Mouse (Mus musculus): ENCODE measurements around the gene Thrsp.

The Thrsp gene

DNA sequence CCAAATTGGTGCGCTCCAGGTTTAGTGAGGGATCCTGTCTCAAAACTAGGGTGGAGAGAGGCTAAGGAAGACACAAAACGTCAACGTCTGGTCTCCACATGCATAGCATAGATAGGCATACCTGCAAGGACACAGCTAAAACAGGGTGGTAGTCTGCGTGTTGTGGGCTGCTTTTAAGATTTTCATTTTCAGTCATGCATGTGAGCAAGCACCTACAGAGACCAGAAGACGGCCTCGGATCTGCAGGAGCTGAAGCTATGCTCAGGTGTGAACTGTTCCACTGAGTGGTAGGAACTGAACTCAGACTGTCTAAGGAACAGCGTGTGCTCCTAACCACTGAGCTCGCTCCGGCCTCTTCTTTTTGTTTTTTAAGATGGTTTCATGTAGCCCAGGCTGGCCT lies 42.4 kb downstream of the Thrsp start:
- no peak for DNase-seq

DNA sequence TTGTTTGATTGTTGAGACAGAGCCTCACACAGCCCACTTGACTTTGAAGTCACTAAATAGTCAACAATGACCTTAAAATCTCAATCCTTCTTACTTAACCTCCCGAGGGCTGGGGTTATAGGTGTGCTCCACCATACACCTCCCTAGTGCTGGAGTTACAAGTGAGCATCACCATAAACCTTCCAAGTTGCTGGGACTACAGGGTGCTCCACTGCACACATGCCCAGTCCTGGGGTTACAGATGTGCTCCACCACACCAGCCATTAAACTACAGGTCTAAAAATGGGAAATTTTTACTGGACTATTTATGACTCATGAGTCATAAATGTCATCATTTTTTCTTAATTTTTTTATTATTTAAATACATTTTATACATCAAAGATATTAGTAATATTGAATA lies 51.6 kb downstream of the Thrsp start:
- DNase-seq, result no peak

All from thymus, postnatal 14 days (tissue).